Mouse (Mus musculus) heart, embryonic 12.5 days (tissue): ENCODE results near the gene Evi5l. TPM values are rescaled to one million over a fixed set of nuclear protein-coding genes. Genes with fewer than 3 reads are reported as not detected.

Source experiments
- ATAC-seq: fragments of 200-750 bp; cut with Nextera tagmentation; 2 replicates; pipeline ENCODE4 v1.8.0; 2017; ENCODE audit warnings: moderate TSS enrichment, moderate library complexity; ENCODE audit not compliant: insufficient number of reproducible peaks, low FRiP score
- H3K27ac ChIP-seq: fragments of 300-500 bp; sonication (generic); 2 replicates; pipeline ENCODE4 v1.5.1; 2016; ENCODE audit warnings: mild to moderate bottlenecking, moderate library complexity; ENCODE audit not compliant: poor library complexity, severe bottlenecking
- H3K27me3 ChIP-seq: fragments of 300-500 bp; sonication (generic); replicated peaks from 2 replicates; pipeline ENCODE4 v1.6.1; 2016; ENCODE audit warnings: mild to moderate bottlenecking, moderate library complexity
- H3K36me3 ChIP-seq: fragments of 300-500 bp; sonication (generic); 2 replicates; pipeline ENCODE4 v1.6.1; 2016; ENCODE audit warnings: mild to moderate bottlenecking, moderate library complexity
- H3K4me1 ChIP-seq: fragments of 300-500 bp; sonication (generic); replicated peaks from 2 replicates; pipeline ENCODE4 v1.6.1; 2016; ENCODE audit warnings: mild to moderate bottlenecking
- H3K4me2 ChIP-seq: fragments of 300-500 bp; sonication (generic); 2 replicates; pipeline ENCODE4 v1.6.1; 2016; ENCODE audit warnings: mild to moderate bottlenecking, moderate library complexity
- H3K4me3 ChIP-seq: fragments of 300-500 bp; sonication (generic); 2 replicates; pipeline ENCODE4 v1.5.1; 2016; ENCODE audit warnings: mild to moderate bottlenecking
- H3K9ac ChIP-seq: fragments of 300-500 bp; sonication (generic); 2 replicates; pipeline ENCODE4 v1.6.1; 2016; ENCODE audit warnings: mild to moderate bottlenecking, moderate library complexity
- H3K9me3 ChIP-seq: fragments of 300-500 bp; sonication (generic); replicated peaks from 2 replicates; pipeline ENCODE4 v1.6.1; 2016; ENCODE audit warnings: mild to moderate bottlenecking, moderate library complexity
- WGBS: fragments of 180-500 bp; shearing (Covaris S2); methylation state at CpG from one replicate; pipeline ENCODE4 v1.1.7; 2016; 5-methylcytosine and 5-hydroxymethylcytosine counted together
- polyA plus RNA-seq: library from polyadenylated mRNA; unstranded; fragments of >200 nt; fragmentation: Nextera tagmentation; extraction: Ambion mirVana; gene quantifications from 2 replicates; pipeline ENCODE4 v1.2.1, GENCODE M21; 2016

The Evi5l gene
- polyA plus RNA-seq, 1 experiment from 2014 or later = 15.2 TPM

GRCm38 (mm10) chr8:4256911-4257310 lies 90.5 kb downstream of the Evi5l start:
- H3K27ac ChIP-seq = no peak overlapping the region
- peak overlapping the region; percentile 31; the same call in 1 of the 2 replicates for H3K9ac ChIP-seq
- no peaks in the 10 kb centered on the region for H3K9me3 ChIP-seq
- no peak for ATAC-seq
- WGBS = 58% methylated on average over 4 of the region's 4 CpGs
- H3K4me3 ChIP-seq = no peak overlapping the region
- peaks cover 55% of the 10 kb centered on the region for H3K36me3 ChIP-seq
- H3K4me2 ChIP-seq = no peak overlapping the region
- peaks cover 37% of the 10 kb centered on the region for H3K4me1 ChIP-seq
- no peaks in the 10 kb centered on the region for H3K27me3 ChIP-seq

DNA sequence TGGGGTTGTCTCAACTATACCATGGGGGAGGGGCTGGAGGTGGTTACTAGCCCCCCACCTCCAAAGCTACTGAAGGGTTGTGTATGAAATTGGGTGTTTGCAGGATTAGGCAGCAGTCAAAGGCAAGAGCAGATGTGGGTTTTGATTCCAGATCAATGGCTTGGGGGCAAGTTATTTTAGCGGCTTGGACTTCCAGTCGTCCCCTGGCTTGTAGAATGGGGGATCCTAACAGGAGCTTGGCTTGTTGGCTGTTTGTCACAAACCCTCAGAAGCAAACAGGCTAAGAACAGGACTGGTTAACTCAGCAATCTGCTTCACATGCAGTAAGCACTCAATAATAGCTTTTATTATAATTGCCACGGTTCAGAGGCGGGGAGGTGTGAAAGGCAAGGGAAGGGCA lies 91.0 kb downstream of the Evi5l start:
- ATAC-seq = no peak
- Histone ChIP-seq H3K9me3 (no peaks in the 10 kb centered on the region), H3K9ac (peak overlapping the region; percentile 31; the same call in 1 of the 2 replicates), H3K4me1 (peaks cover 36% of the 10 kb centered on the region), H3K27ac (no peak overlapping the region), H3K36me3 (peaks cover 59% of the 10 kb centered on the region), H3K4me2 (peak overlapping the region; percentile 92; the same call in 1 of the 2 replicates), H3K27me3 (no peaks in the 10 kb centered on the region), H3K4me3 (0 out of 2 replicates have a peak overlapping the region, but pooled peaks have one; percentile 74)
- 88% methylated on average over 4 of the region's 4 CpGs for WGBS

DNA sequence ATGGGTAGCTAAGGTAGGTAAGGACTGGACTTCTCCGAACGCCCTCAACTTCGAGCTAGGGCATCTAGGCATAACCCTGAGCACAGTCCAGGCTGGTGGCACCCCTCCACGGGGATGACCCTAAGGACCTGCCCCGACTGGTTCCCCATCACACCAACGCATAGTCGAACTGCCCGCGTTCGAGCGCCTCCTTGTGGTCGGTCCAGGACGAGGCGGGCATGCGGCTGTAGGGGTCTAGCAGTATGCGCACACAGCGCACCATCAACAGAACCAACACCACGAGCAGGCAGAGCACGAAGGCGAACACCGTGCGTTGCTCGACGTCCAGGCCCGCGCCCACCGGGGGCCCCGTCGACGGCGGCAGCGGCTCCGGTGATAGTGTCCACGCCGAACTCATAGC lies 91.9 kb downstream of the Evi5l start:
- WGBS = 2% methylated on average over 35 of the region's 35 CpGs
- Histone ChIP-seq H3K4me2 (peak overlapping the region; percentile 92), H3K27ac (peak overlapping the region; percentile 37), H3K9ac (peak overlapping the region; percentile 83), H3K4me3 (peak overlapping the region; percentile 74), H3K9me3 (no peaks in the 10 kb centered on the region), H3K36me3 (peaks cover 68% of the 10 kb centered on the region), H3K4me1 (peaks cover 33% of the 10 kb centered on the region), H3K27me3 (no peaks in the 10 kb centered on the region)
- peak; percentile 54 for ATAC-seq

DNA sequence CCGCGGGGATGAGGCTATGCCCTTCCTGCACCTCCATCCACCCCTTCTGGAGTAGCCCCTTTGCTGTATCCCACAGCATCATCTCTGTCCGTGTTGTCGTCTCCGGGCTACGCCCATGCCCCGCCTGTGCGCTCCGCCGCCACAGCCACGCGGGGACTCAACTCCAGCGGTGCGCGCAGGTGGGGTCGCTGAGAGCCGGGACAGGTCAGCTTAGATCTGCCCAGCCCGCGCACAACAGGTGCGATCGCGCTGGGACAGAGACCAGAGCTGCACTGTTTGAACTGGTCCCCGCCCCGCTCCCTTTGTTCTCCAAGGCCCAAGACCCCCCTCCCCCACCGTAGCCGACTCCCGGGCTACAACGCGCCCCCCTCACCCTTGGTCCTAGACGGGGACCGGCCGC lies 92.3 kb downstream of the Evi5l start:
- Histone ChIP-seq H3K36me3 (peaks cover 72% of the 10 kb centered on the region), H3K9me3 (no peaks in the 10 kb centered on the region), H3K9ac (peak overlapping the region; percentile 83), H3K27ac (peak overlapping the region; percentile 37), H3K4me3 (peak overlapping the region; percentile 74), H3K4me1 (peaks cover 31% of the 10 kb centered on the region), H3K27me3 (no peaks in the 10 kb centered on the region), H3K4me2 (peak overlapping the region; percentile 92)
- WGBS = under 1% methylated on average over 30 of the region's 32 CpGs
- peak; percentile 74 for ATAC-seq

- ATAC-seq = peak; percentile 95
- H3K4me2 ChIP-seq = peak within 1 kb of the TSS; percentile 92
- H3K9ac ChIP-seq = peak within 1 kb of the TSS; percentile 83
- no peaks in the 10 kb centered on the region for H3K27me3 ChIP-seq
- peak within 1 kb of the TSS; percentile 52 for H3K27ac ChIP-seq
- peaks cover 78% of the 10 kb centered on the region for H3K36me3 ChIP-seq
- H3K9me3 ChIP-seq = no peaks in the 10 kb centered on the region
- peak within 1 kb of the TSS; percentile 74 for H3K4me3 ChIP-seq
- peaks cover 26% of the 10 kb centered on the region for H3K4me1 ChIP-seq
- 7% methylated on average over 29 of the region's 33 CpGs for WGBS
Measured at GRCm38 (mm10) chr8:4259125-4259804, 92.9 kb downstream of the Evi5l start, which contains the start of gene Ctxn1. TSS of gene Ctxn1 (minus strand) at chr8:4259274.

DNA sequence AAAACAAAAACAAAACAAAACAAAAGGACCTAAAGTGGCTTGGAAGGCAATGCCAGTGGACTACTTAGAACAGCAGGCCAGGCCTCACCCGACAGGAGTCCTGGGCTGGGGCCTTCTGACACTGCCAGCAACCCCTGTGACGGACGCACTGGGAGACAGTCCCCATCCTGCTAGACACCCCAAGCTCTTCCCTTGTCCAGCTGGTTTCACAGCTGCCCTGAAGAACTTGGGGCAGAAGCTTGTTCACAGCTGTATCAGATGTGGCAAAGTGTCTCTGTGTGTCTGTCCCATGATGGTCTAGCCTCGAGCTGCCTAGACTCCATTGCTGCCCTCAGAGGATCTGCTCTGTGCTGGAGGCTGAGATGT lies 93.4 kb downstream of the Evi5l start:
- 77% methylated on average over 4 of the region's 4 CpGs for WGBS
- Histone ChIP-seq H3K27me3 (no peaks in the 10 kb centered on the region), H3K4me3 (no peak overlapping the region), H3K4me1 (peaks cover 26% of the 10 kb centered on the region), H3K9me3 (no peaks in the 10 kb centered on the region), H3K9ac (peak overlapping the region; percentile 32; the same call in 1 of the 2 replicates), H3K36me3 (peaks cover 78% of the 10 kb centered on the region), H3K27ac (0 out of 2 replicates have a peak overlapping the region, but pooled peaks have one; percentile 52), H3K4me2 (peak overlapping the region; percentile 92; the same call in 1 of the 2 replicates)
- ATAC-seq = no peak

Other genes with a start within 250 kb of the Evi5l start
- gene Cd209b, start 239.7 kb upstream of the Evi5l start, polyA plus RNA-seq = not detected in 2 replicates
- gene Cd209c, start 211.8 kb upstream of the Evi5l start, polyA plus RNA-seq = 0.35 and 0.38 TPM in 2 replicates
- gene Cd209f, start 60.7 kb upstream of the Evi5l start, polyA plus RNA-seq = not detected in 2 replicates
- gene Cd209g, start 32.5 kb upstream of the Evi5l start, polyA plus RNA-seq = not detected in 2 replicates
- gene Prr36, start 50.9 kb downstream of the Evi5l start, polyA plus RNA-seq = 0.18 and 0.24 TPM in 2 replicates
- 0.28 TPM in 1 of 2 replicates, not detected in the other for gene Lrrc8e, start 60.3 kb downstream of the Evi5l start, polyA plus RNA-seq
- 28.7 and 32.2 TPM in 2 replicates for gene Map2k7, start 72.2 kb downstream of the Evi5l start, polyA plus RNA-seq
- 0.58 TPM in 1 of 2 replicates, not detected in the other for gene Gm49320, start 72.3 kb downstream of the Evi5l start, polyA plus RNA-seq
- 3.1 and 4.6 TPM in 2 replicates for gene Tgfbr3l, start 81.6 kb downstream of the Evi5l start, polyA plus RNA-seq
- gene Snapc2, start 86.5 kb downstream of the Evi5l start, polyA plus RNA-seq = 41.0 and 41.5 TPM in 2 replicates
- gene Ctxn1, start 92.7 kb downstream of the Evi5l start, polyA plus RNA-seq = 36.1 and 36.2 TPM in 2 replicates
- 59.0 and 66.8 TPM in 2 replicates for gene Timm44, start 109.3 kb downstream of the Evi5l start, polyA plus RNA-seq
- gene Ccl25, start 158.6 kb downstream of the Evi5l start, polyA plus RNA-seq = 12.2 and 14.0 TPM in 2 replicates
- 211 and 217 TPM in 2 replicates for gene Elavl1, start 158.8 kb downstream of the Evi5l start, polyA plus RNA-seq